Mouse (Mus musculus) ovary, adult 18-20 months (tissue): ENCODE results near the gene E330017A01Rik.
"Not testable (repeated sequence)": the region's sequence is repeated elsewhere in the genome, so short reads cannot be mapped to it uniquely, and the experiment has no call there.

Experiments used
- DNase-seq: peaks from one replicate; pipeline ENCODE4 v3.0.0; 2022; ENCODE audit warnings: low spot score, mixed read lengths

The E330017A01Rik gene

DNA sequence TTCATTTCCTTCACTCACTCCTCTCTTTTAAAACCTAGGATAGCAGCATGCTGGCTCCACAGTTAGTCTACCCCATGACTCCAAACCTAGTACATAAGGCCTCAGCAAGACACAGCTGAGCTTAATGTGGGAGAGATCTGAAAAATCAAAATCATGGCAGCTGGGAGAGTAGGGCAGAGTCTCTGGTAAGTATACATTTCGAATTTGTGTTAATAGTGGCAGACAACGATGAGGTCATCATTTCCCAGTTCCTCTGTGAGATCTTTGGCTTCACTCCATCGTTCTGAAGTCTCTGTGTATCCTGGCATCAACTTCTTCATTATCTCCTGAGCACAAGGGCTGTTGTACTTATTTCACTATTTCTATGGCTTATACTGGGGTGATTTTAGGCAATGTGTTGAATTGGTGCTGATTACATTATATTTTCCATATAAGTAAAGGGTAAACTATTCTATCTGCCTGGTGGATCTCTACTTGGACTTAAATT lies at the start of gene E330017A01Rik:
Gene E330017A01Rik, minus strand, starts transcription at position 51 of the 487 bp plus-strand sequence.
- DNase-seq = no peak

DNA sequence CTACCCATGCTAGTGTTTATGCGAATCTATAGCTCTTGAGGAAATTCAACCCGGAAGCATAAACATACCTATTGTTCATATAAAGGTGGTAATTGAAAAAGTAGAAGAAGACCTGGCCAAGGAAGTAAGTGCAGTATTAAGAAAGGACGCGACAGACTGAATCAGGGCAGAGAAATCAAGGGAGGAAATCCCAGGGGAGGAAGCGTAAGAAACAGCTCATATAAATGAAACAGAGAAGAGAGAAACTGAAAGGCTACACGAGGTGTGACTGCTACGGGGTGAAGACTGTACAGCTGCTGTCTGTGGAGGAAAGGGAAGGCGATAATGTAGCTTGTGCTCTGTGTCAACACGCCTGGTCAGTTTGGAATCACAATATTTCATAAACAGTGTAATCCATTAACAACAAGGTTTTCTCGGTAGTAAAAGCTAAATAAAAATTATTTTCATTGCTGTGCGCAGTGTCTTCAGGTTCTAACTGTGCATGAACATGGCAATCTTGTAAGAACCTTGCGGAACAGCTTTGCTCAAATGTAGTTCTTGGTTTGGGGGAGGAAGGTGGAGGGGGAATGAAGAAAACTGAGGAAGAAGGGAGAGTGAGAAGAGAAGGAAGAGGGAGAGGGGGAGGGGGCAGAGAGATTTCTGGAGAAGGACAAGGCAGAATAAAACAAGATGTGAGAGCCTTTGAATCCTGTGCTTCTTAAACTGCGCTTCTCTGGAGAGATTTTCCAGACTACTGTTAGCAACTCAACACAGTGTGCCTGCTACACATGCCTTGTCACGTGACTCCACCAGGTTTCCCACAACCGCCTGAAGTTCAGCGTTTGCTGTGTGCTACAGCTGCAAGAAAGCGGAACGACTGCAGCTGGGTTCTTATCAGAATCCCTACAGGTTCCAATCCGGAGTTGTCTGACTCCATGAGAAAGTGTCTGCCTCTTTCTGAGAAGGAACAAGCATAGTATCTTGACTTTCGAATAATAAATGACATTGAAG lies 47.3 kb upstream of the E330017A01Rik start:
- DNase-seq = no peak

DNA sequence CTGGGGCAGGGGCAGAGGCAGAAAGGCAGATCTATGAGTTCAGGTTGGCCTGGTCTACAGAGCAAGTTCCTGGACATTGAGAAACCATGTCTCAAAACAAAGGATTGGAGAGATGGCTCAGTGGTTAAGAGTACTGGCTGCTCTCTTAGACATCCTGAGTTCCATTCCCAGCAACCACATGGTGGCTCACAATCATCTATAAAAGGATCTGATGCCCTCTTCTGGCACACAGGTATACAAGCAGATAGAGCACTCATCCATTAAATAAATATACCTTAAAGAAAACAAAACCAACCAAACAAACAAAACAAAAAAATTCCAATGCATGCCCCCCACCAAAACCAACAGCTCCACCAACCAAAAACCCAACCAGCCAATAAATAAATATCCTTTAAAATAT lies 46.0 kb upstream of the E330017A01Rik start:
- DNase-seq = no peak

DNA sequence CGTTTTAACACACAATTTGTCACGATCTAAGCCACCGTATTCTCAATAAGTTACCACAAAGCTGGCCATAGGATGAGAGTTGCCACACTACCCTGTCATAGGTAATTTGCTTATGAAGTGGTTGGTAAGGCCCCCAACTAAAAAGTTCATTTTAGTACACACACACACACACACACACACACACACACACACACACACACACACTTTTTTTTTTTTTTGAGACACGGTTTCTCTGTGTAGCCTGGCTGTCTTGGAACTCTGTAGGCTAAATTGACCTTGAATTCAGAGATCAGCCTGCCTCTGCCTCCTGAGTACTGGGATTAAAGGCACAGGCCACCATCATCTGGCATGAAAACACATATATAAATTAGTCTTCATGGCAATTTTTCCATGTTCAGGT lies 45.4 kb upstream of the E330017A01Rik start:
- no peak for DNase-seq

DNA sequence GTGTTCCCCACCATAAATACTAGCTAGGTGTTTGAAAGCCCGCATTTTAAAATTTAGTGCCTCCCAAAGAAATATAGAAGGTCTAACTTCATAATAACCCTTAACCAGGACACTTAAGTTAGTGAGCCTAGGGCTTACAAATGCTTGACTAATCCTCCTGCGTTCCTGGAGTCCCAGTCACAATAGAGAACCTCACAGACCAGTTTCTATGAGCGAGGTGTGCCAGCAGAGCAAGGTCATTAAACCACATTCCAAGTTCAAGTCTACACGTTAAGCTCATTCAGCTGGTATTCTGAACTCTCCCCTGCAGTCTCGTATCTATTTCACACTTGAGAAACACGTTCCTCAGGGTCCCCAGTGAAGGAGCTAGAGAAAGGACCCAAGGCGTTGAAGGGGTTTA lies 44.3 kb upstream of the E330017A01Rik start:
- DNase-seq = no peak

DNA sequence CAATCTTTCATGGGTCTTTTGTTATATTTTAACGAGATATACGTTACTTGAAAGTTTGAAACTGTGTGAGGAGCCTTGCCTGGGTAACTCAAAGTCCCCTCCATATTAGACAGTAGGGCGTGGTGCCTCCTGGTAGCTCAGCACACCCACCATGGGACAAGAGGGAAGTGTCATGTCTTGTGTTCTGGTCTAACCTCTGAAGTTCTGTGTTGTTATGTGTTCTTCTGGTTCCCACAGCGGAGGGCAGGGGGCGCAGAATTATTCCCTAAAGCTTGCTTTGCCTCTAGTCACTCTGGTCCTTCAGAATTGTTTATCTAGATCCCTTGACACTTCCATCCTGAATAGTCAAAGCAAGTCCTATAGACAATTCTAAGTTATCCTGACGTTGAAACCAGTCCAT lies 43.5 kb upstream of the E330017A01Rik start:
- DNase-seq = no peak

DNA sequence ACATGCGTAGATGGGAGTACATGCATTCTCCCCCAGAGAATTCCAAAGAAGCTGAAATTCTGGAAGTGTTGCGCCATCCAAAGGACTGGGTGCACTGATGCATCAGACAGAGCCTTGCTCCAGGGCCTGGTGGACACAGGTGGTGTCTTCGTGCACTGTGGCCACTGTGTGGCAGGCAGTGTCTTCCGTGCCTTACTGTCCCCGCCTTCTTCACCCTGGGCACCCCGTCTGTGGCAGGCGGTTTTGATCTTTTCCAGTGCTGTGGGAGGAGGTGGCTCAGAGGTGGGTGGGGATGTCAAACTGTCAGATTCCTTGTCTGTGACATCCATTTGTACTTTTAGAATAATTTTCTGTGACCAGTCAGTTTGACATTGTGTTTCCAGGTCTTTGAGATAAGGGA lies 40.1 kb upstream of the E330017A01Rik start:
- no peak for DNase-seq

DNA sequence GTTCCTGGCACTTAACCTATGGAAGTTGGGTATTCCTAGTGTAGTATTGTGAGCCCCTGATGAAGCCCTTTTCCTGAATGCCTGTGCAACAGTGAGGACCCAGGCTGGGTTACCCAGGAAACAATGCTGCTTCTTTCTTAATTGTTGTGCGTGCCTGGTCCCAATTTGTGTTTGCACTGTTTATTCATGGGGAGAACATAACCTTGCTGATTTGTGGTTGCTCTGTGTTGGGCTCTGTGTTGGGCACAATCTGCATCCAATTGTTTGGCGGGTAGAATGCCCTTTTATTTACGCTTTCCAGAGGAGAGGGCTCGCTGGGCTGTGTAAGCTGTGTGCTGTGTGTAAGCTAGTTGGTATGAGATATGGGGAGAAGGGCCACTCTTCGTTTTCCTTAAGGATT lies 39.0 kb upstream of the E330017A01Rik start:
- no peak for DNase-seq

DNA sequence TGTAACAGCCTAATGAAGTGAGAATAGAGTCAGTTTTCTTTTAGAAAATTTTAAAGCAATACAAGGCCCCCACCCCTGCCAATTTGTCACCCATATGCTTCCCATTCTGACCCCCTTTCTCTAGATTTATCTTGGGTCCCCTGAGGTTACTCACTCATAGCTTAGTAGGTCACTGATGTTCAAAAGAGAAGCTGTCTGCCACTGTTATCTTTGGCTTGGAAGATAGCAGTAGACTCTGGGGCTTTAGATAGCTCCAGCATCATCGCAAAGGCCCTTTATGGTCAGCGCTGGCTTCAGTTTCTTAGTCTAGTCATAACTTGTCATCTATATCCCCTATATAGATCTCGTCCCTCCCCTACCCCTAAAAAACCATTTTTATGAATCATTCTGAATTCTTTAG lies 38.1 kb upstream of the E330017A01Rik start:
- no peak for DNase-seq

DNA sequence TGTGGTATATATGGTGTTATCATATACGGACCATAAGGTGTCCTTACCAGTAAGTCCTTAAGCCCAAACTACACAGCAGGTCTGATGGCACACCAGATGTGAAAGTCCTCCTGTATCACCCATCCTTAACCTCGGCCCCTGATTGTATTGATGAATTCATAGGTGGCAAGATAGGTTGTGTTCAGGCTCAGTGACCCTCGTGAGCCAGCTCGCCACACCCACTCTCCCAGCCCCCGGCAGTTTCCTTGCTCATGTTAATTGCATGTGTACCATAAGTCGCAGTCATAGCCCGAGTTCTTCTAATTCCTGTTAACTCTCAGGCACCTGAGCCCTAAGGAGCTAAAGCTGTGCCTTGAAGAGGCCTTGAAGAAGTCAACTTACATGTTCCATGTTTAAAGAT lies 37.6 kb upstream of the E330017A01Rik start:
- DNase-seq = no peak

DNA sequence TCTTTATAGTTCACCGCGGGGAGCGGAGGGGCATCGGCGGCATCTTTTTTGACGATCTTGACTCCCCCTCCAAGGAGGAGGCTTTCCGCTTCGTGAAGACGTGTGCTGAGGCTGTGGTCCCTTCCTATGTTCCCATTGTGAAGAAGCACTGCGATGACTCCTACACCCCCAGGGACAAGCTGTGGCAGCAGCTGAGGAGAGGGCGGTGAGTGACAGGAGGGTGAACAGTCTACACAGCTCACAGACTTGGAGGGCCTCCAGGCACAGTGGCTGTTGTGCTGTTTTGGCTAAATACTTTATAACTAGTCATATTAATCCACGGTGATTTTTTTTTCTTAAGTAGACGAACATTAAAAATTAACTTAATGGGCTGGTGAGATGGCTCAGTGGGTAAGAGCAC lies 36.7 kb upstream of the E330017A01Rik start:
- DNase-seq = no peak

DNA sequence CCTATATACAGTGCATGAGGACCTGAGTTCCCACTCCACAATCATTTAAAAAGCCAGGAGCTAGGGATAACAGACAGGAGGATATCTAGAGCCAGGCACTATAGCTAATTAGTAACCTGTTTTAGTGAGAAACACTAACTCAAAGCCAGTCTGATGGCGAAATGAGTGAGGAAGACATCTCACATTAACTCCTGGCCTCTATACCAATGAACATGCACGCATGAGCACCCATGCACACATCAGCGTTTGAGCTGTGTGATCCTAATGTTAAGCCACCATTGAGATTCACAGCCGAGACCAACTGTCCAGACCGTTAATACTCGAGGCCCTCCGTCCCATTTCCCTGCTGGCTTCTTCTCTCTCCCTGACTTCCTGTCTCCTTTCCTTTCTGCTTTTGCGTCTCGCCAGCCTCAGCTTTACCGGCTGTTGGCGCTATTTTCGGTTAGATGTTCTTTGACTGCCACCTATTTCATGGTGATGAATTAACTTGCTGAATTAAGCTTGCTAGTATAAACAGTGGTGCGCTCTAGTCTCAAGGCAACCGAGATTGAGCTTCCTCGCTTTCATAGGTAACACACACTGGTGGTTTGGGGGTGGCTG lies 35.4 kb upstream of the E330017A01Rik start:
- DNase-seq = no peak

DNA sequence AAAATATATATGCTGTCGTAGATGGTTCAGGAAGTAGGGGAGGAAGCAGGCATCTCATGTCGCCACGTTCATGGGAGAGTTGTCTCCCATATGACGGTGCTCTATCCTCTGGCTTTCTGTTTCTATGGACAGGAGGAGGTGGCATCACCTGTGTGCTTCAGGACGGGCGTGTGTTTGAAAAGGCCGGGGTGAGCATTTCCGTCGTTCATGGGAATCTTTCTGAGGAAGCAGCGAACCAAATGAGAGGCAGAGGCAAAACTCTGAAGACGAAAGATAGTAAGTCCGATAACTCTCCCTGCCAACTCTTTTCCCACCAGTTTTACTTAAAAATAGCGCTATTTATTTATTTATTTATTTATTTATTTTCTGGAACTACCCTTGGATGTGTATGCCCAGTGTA lies 33.9 kb upstream of the E330017A01Rik start:
- no peak for DNase-seq

DNA sequence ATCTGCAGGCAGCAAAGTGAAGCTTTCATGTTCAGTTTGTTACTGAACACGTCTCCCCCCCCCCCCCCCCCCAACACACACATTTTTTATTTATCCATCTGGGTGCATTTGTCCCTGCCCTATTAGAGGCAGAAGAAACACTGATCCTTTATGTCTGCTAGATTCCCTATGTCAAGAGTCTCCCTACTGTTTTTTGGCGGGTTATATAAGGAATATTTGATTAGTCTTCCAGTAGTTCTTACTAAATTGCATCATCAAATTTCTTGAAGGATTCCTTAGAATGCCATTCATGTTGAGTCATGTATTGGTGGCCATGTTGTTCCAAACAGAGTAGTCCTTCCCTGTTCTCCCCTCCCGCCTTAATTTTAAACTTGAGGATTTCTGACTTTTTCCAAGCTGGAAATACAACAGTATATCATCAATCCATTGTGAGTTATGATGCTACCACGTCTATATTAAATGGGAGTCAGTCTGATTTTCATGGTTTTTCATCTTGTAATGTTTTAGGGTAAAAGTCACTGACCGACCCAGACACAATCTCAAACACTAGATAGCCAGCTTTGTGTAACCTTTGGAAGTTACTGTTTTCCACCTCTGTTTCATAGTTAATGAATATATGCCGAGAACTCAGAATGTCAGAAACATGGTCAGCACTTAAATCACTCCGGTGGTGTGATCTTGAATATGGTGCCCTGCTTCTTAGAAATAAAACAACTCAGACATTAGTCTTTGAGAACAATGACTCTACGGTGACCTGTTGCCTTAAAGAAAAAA lies 32.9 kb upstream of the E330017A01Rik start:
- no peak for DNase-seq

DNA sequence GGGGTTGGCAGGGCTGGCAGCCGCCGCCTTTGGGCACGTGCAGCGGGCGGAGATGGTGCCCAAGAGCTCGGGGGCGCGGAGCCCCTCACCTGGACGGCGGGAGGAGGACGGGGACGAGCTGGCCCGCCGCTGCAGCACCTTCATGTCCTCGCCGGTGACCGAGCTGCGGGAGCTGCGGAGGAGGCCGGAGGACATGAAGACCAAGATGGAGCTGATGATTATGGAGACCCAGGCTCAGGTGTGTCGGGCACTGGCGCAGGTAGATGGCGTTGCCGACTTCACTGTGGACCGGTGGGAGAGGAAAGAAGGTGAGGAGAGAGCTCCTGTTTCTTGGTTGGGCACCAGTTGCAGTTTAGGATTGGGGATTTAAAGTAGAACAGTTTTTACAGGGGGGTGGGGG lies 32.1 kb upstream of the E330017A01Rik start:
- no peak for DNase-seq

DNA sequence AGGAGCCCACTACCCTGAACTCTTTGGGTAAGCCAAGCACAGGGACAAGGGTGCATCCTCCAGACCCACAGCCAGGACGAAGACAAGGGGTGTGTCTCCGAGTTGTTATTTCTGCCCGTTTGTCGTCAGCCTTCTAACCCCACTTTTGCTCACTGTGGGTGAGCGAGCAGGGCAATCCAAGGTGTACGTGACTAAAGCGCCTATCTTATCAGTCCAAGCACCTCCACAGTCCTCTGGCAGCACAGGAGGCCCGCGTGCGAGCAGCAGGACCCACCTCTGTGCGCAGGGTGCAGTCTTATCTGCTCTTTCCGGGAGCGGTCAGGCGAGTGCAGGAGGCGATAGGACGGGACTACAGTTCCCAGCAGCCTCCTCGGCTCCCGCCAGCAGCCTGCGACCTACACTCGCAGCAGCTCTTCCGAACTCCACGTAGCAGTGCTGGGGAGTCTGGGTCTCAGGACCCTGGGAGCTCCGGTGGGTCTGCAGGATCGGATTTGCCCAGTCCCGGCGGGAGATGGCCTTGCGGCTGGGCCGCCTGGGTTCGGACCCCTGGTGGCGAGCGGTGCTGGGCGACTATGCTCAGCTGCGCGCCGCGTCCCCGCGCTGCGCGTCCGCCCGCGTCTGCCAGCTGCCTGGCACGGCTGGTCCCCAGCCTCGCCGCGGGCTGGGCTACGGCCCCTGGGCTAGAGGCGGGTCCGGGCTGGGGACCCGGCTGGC lies 31.5 kb upstream of the E330017A01Rik start, which contains the start of gene Cpox:
Gene Cpox, plus strand, starts transcription at position 376 of the 714 bp plus-strand sequence.
- DNase-seq = peak; percentile 66

DNA sequence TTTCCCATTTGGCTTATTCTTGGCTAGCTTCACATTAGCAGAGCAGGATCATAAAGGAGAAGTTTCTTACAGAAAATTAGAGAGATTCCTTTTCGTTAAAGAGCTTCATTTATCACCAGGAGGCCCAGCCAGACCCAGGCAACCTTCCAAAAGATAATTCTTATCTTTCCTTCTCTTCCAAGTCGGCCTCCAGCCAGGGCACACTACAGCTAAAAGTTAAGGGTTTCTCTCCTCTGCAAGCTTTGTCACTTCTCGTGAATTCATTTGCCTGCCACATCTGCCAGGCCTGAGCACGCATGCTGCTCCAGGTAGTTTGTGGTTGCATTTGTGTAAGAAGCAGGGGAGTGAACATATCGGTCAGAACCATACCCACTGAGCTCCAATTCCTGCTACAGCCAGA lies 30.7 kb upstream of the E330017A01Rik start:
- DNase-seq = peak; percentile 61

DNA sequence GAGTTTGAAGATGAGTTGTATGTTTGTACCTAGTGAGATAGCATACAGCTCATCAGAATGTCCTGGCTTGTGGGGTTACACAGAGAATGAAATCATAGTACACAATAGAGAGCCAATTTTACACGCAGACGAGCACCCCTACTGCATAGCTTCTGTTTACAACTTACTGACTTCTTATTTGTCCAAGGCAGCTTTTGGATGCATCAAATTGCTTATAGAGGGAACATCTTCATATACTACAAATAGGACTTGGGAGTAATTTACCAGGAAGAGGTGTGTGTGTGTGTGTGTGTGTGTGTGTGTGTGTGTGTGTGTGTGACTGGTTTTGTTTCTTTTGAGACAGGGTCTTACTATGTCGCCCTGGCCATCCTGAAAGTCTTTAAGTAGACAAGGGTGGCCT lies 30.0 kb upstream of the E330017A01Rik start:
- no peak for DNase-seq

DNA sequence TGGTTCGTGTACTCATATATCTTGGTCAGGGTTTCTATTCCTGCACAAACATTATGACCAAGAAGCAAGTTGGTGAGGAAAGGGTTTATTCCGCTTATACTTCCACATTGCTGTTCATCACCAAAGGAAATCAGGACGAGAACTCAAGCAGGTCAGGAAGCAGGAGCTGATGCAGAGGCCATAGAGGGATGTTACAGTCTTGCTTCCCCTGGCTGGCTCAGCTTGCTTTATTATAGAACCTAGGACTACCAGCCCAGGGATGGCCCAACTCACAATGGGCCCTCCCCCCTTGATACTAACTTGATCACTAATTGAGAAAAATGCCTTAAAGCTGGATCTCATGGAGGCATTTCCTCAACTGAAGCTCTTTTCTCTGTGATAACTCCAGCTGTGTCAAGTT lies 28.1 kb upstream of the E330017A01Rik start:
- DNase-seq = not testable (repeated sequence)

DNA sequence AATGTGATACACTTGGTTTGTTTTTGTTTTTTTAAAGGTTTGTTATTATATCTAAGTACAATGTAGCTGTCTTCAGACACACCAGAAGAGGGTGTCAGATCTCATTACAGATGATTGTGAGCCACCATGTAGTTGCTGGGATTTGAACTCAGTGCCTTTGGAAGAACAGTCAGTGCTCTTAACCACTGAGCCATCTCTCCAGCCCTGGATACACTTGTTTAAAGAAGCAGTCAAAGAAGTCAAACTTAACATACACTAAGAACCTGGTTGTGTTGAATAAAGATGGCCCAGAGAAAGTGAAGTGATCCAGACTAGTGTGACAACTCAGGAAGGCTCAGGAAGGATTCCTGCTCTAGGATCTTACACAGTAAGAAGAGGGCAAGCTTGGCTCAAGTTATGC lies 26.6 kb upstream of the E330017A01Rik start:
- DNase-seq = not testable (repeated sequence)

DNA sequence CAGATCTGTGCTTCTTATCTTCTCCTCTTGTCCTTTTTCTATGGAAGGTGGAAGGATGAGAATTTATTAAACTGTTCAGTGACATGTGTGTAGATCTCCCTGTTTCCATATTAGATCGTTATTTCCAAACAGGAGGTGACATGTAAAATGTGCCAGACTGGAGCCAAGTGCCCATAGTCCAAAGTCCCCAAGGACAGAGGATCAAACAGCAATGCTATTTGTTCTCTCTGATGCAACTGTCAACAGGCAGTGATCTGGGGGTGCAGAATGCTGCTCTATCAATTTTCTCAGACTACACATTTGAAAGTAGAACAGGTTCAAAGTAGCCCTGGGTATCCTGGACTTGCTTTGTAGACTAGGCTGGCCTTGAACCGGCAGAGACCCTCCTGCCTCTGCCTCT lies 25.3 kb upstream of the E330017A01Rik start:
- DNase-seq = no peak

DNA sequence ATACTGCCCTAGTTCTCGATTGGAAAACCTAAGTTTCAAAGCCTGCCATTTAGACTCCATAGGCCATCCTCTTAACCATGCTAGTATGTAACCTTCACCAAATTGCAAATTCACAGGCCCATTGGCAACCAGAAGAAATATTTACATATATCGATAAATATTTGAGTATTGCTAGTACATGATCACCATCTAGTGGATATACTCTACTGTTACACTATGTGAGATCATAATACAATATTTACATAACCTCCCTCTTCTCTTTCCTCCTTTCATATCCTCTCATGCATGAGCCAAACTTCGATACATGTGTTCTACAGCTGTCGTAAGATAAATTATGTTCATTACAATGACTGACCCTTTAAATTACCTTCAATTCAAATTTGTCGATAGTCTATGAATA lies 24.5 kb upstream of the E330017A01Rik start:
- DNase-seq = no peak
